Mouse (Mus musculus): Measurements from ENCODE around the gene Ghrl. TPM values are rescaled to one million over a fixed set of nuclear protein-coding genes. Genes with fewer than 3 reads are reported as not detected.

Gene Ghrl
- not detected in 2 replicates for polyA plus RNA-seq (2012; ENCODE audit: low replicate concordance)

DNA sequence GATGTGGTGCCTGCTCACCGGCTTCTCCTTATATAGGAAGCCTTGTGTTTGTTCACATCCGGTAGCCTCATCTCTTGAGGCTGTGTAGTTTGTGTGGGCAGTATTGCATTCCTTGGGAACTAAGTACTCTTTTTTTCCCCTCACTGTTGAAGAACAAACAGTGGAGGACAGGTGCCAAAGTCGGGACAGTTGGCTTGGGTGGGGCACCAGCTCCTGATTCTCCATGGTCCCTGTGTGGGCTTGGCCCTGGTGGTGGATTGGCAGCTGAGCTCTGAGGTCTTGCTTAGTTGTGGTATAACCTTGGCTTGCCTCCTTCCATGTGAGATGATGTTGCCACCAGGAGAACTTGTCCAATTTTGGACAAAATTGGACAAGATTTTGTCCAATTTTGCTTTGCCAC, at the start of gene Ghrl:
Ghrl (minus strand) TSS at position 3 of the 400 bp plus-strand sequence.

DNA sequence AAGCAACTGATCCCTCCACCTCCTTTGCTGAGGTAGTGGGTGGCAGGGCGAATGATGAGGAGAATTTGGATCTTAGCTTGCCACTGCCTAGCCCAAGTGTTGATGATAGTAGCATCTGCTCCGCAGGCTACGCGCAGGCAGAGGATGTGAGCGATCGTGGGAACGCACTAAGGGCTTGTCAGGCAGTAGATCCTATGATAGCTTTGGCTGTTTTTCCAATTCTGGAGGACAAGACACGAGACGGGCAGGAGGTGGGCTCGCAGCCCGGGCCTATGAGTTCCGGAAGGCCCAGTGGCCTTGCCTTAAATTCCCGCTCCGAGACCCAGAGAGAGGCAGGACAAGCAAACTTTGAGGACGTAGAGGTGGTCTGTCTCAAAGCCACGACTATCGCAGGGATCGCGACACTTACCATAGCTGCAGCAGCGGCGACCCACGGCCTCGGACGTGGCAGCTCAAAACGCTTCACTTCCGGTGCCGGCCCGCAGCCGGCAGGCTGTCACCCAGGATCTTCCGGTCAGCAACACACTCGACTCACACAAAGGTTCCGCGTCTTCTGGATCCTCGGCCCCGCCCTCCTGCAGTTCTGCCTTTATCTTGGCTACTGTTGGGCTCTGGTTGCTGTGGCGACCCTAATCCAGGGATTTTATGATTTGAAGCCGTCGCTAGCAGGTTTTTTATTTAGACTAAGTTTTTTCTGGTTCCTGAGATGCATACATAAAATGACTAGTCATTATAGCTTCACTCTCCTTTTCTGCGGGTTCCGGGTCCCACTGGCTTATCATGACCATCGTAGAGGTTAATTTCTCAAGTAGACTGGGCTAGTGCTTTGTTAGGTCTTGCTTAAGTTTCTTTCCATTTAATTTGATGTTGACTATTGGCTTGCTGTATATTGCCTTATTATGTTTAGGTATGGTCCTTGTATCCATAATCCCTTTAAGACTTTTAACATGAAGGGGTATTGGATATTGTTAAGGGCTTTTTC, 20.8 kb upstream of the Ghrl start, which contains the start of gene Sec13:
Sec13 (minus strand) TSS at position 508 of the 982 bp plus-strand sequence.

DNA sequence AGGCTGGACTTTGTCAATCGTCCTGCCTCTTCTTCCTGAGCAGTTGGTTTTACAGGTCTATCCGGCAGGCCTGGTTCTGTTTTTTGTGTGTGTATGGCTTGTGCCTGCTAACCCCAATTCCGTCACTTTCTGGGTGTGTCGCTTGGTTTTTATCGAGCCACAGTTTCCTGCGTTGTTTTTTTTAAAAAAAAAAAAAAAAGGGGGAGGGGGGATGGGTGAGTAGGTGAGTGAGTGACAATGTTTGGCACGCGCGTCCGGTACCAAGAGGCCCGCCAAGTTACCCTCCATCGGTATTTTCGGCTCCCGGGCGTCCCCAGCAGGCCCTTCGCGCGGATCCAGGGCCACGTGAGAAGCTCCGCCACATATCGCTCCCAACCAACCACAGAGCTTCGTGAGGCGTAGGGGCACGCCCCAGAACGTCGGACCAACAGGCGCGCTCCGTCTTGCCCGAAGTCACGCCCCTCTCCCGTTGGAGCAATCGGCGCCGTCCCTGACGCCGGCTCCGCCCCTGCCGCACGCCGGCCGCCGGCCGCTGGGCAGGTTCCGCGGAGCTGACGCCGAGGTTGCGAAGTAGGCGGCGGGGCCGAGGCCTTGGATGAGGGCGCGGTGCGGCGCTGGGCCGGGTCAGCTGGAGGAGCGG, 23.0 kb downstream of the Ghrl start, which contains the start of gene Tatdn2:
Tatdn2 (plus strand) TSS at position 469 of the 640 bp plus-strand sequence.

Other genes starting within 250 kb of the Ghrl start
- 2.5 and 3.0 TPM in 2 replicates for gene Il17rc, start 248.5 kb downstream of the Ghrl start, polyA plus RNA-seq (2012; ENCODE audit: low replicate concordance)
- gene Creld1, start 236.6 kb downstream of the Ghrl start, polyA plus RNA-seq (2012; ENCODE audit: low replicate concordance), result 25.7 and 65.0 TPM in 2 replicates
- gene Prrt3, start 217.9 kb downstream of the Ghrl start, polyA plus RNA-seq (2012; ENCODE audit: low replicate concordance), result 0.06 TPM in 1 of 2 replicates, not detected in the other
- gene Emc3, start 188.2 kb downstream of the Ghrl start, polyA plus RNA-seq (2012; ENCODE audit: low replicate concordance), result 54.1 and 74.3 TPM in 2 replicates
- 0.74 and 3.2 TPM in 2 replicates for gene Fancd2, start 188.2 kb downstream of the Ghrl start, polyA plus RNA-seq (2012; ENCODE audit: low replicate concordance)
- not detected in 2 replicates for gene Fancd2os, start 119.2 kb downstream of the Ghrl start, polyA plus RNA-seq (2012; ENCODE audit: low replicate concordance)
- 7.0 and 22.1 TPM in 2 replicates for gene Brk1, start 115.1 kb downstream of the Ghrl start, polyA plus RNA-seq (2012; ENCODE audit: low replicate concordance)
- 6.5 and 10.1 TPM in 2 replicates for gene Vhl, start 95.9 kb downstream of the Ghrl start, polyA plus RNA-seq (2012; ENCODE audit: low replicate concordance)
- gene Irak2, start 81.4 kb downstream of the Ghrl start, polyA plus RNA-seq (2012; ENCODE audit: low replicate concordance), result 57.1 and 103 TPM in 2 replicates
- gene Tatdn2, start 22.8 kb downstream of the Ghrl start, polyA plus RNA-seq (2012; ENCODE audit: low replicate concordance), result 46.3 and 62.3 TPM in 2 replicates
- 10.2 and 29.8 TPM in 2 replicates for gene Sec13, start 20.9 kb upstream of the Ghrl start, polyA plus RNA-seq (2012; ENCODE audit: low replicate concordance)